Mouse (Mus musculus) heart, postnatal 14 days (tissue): ENCODE results near the gene Adgrg1. TPM values are rescaled to one million over a fixed set of nuclear protein-coding genes. Genes with fewer than 3 reads are reported as not detected.

Source experiments
- DNase-seq, 2 experiments: peaks; one replicate each; pipeline ENCODE4 v3.0.0; 2021 to 2022
- intact Hi-C: fragments of 180-260 bp; cut with DNase I; formaldehyde crosslinking; loops from one replicate; pipeline ENCODE4 v1.15.1; 2025
- total RNA-seq, 2 experiments: library from RNA; stranded (reverse); gene quantifications; 2 replicates each; pipeline ENCODE4 v1.2.3; 2021

The Adgrg1 gene
- total RNA-seq, 2 experiments from 2014 or later = 59.3 to 73.3 TPM

- no peak for DNase-seq
- intact Hi-C loops = no loop called here
These were observed 1.3 kb upstream of the Adgrg1 start for GRCm38 (mm10) chr8:94973270-94973669.

GRCm38 (mm10) chr8:94973786-94974185 lies 765 bp upstream of the Adgrg1 start:
- intact Hi-C loops = no loop called here
- DNase-seq = no peak

GRCm38 (mm10) chr8:94976651-94977417 lies 2.3 kb downstream of the Adgrg1 start:
- intact Hi-C loops = no loop called here
- no peak for DNase-seq

- intact Hi-C loops = no loop called here
- no peak for DNase-seq
These were observed 3.6 kb downstream of the Adgrg1 start for GRCm38 (mm10) chr8:94978131-94978530.

GRCm38 (mm10) chr8:94978593-94979319 lies 4.2 kb downstream of the Adgrg1 start:
- DNase-seq = no peak
- intact Hi-C loops = no loop called here

GRCm38 (mm10) chr8:94980176-94980575 lies 5.6 kb downstream of the Adgrg1 start:
- no peak for DNase-seq
- intact Hi-C loops = no loop called here

GRCm38 (mm10) chr8:94980976-94981375 lies 6.4 kb downstream of the Adgrg1 start:
- DNase-seq = no peak
- intact Hi-C loops = no loop called here

GRCm38 (mm10) chr8:94981848-94982247 lies 7.3 kb downstream of the Adgrg1 start:
- no peak for DNase-seq
- intact Hi-C loops = no loop called here

GRCm38 (mm10) chr8:94983146-94983545 lies 8.6 kb downstream of the Adgrg1 start:
- intact Hi-C loops = no loop called here
- no peak for DNase-seq

GRCm38 (mm10) chr8:94983881-94984516 lies 9.4 kb downstream of the Adgrg1 start:
- intact Hi-C loops = no loop called here
- DNase-seq = peak; percentile 62

- DNase-seq = no peak
- intact Hi-C loops = no loop called here
These were observed 10.5 kb downstream of the Adgrg1 start for GRCm38 (mm10) chr8:94985023-94985422.

- DNase-seq = no peak
- intact Hi-C loops = no loop called here
These were observed 12.1 kb downstream of the Adgrg1 start for GRCm38 (mm10) chr8:94986676-94987075.

- no peak for DNase-seq
- intact Hi-C loops = no loop called here
These were observed 13.0 kb downstream of the Adgrg1 start for GRCm38 (mm10) chr8:94987553-94987952.

- DNase-seq = no peak
- intact Hi-C loops = no loop called here
These were observed 14.1 kb downstream of the Adgrg1 start for GRCm38 (mm10) chr8:94988619-94989018.

- no peak for DNase-seq
- intact Hi-C loops = no loop called here
These were observed 15.2 kb downstream of the Adgrg1 start for GRCm38 (mm10) chr8:94989711-94990110.

- no peak for DNase-seq
- intact Hi-C loops = no loop called here
These were observed 16.3 kb downstream of the Adgrg1 start for GRCm38 (mm10) chr8:94990598-94991453.

GRCm38 (mm10) chr8:94991454-94991994 lies 17.0 kb downstream of the Adgrg1 start:
- intact Hi-C loops = no loop called here
- no peak for DNase-seq

GRCm38 (mm10) chr8:94992010-94992409 lies 17.5 kb downstream of the Adgrg1 start:
- intact Hi-C loops = no loop called here
- DNase-seq = no peak

GRCm38 (mm10) chr8:94992534-94992933 lies 18.0 kb downstream of the Adgrg1 start:
- DNase-seq = peak; percentile 76 to 80
- intact Hi-C loops = no loop called here

GRCm38 (mm10) chr8:94992996-94993724 lies 18.6 kb downstream of the Adgrg1 start:
- intact Hi-C loops = no loop called here

More at GRCm38 (mm10) chr8:94992996-94993724, 18.6 kb downstream of the Adgrg1 start:
- no peak for DNase-seq
